Mouse (Mus musculus): Measurements from ENCODE around the gene Zfp60.

Gene Zfp60

GRCm38 (mm10) chr7:27731281-27731883 is at the start of gene Zfp60:
Zfp60 (plus strand) TSS chr7:27731389.
- DNase-seq, result peak; percentile 87 to 91

- DNase-seq, result no peak
Measured at GRCm38 (mm10) chr7:27683218-27683617, 48.0 kb upstream of the Zfp60 start.

GRCm38 (mm10) chr7:27685220-27685619 is 46.0 kb upstream of the Zfp60 start:
- no peak for DNase-seq

- peak in 1 of 2 experiments; percentile 17 for DNase-seq
Measured at GRCm38 (mm10) chr7:27685681-27686080, 45.5 kb upstream of the Zfp60 start.

GRCm38 (mm10) chr7:27687043-27687442 is 44.1 kb upstream of the Zfp60 start:
- DNase-seq, result no peak

GRCm38 (mm10) chr7:27687836-27688235 is 43.4 kb upstream of the Zfp60 start:
- DNase-seq, result no peak

GRCm38 (mm10) chr7:27688246-27688788 is 42.9 kb upstream of the Zfp60 start:
- DNase-seq, result no peak

- peak; percentile 92 to 98 for DNase-seq
Measured at GRCm38 (mm10) chr7:27688815-27689612, 42.2 kb upstream of the Zfp60 start, which contains the start of gene Zfp607b. Zfp607b (plus strand) TSS chr7:27689340.

- DNase-seq, result peak; percentile 9 to 56
Measured at GRCm38 (mm10) chr7:27691076-27691475, 40.1 kb upstream of the Zfp60 start.

- DNase-seq, result no peak
Measured at GRCm38 (mm10) chr7:27696711-27697110, 34.5 kb upstream of the Zfp60 start.

GRCm38 (mm10) chr7:27710402-27710801 is 20.8 kb upstream of the Zfp60 start:
- no peak for DNase-seq

- no peak for DNase-seq
Measured at GRCm38 (mm10) chr7:27721951-27722350, 9.2 kb upstream of the Zfp60 start.

- peak; percentile 33 to 55 for DNase-seq
Measured at GRCm38 (mm10) chr7:27725566-27726538, 5.3 kb upstream of the Zfp60 start.

GRCm38 (mm10) chr7:27727471-27727870 is 3.7 kb upstream of the Zfp60 start:
- DNase-seq, result no peak

- no peak for DNase-seq
Measured at GRCm38 (mm10) chr7:27731946-27732345, 757 bp downstream of the Zfp60 start.

GRCm38 (mm10) chr7:27732508-27732907 is 1.3 kb downstream of the Zfp60 start:
- no peak for DNase-seq

- no peak for DNase-seq
Measured at GRCm38 (mm10) chr7:27735457-27735856, 4.3 kb downstream of the Zfp60 start.

GRCm38 (mm10) chr7:27756351-27757047 is 25.3 kb downstream of the Zfp60 start:
- no peak for DNase-seq

GRCm38 (mm10) chr7:27757048-27757375 is 25.8 kb downstream of the Zfp60 start:
- DNase-seq, result no peak

- no peak for DNase-seq
Measured at GRCm38 (mm10) chr7:27765176-27765886, 34.1 kb downstream of the Zfp60 start.

GRCm38 (mm10) chr7:27789306-27789705 is 58.1 kb downstream of the Zfp60 start:
- DNase-seq, result no peak

All from kidney, postnatal 36 days (tissue).